Mouse (Mus musculus) embryonic facial prominence, embryonic 11.5 days (tissue): Measurements from ENCODE around the gene Jpt2. TPM values are rescaled to one million over a fixed set of nuclear protein-coding genes. Genes with fewer than 3 reads are reported as not detected.
A peak's percentile ranks its signal among the peaks of the same experiment; 100 is the strongest.

Experiments used
- ATAC-seq: fragments of 200-750 bp; cut with Nextera tagmentation; replicated peaks from 2 replicates; pipeline ENCODE4 v1.8.0; 2017; ENCODE audit warnings: low read depth; ENCODE audit not compliant: insufficient number of reproducible peaks, low FRiP score, low TSS enrichment
- DNase-seq: peaks from one replicate; pipeline ENCODE4 v3.0.0-alpha.2; 2015; ENCODE audit warnings: low spot score
- H3K27ac ChIP-seq: fragments of 300-500 bp; sonication (generic); replicated peaks from 2 replicates; pipeline ENCODE4 v1.5.1; 2014; ENCODE audit warnings: mild to moderate bottlenecking, low read depth, low read length, control low read depth
- H3K27me3 ChIP-seq: fragments of 300-500 bp; sonication (generic); 2 replicates; pipeline ENCODE4 v1.6.1; 2014; ENCODE audit warnings: mild to moderate bottlenecking, low read length, moderate library complexity, mixed read lengths; ENCODE audit not compliant: control insufficient read depth, insufficient read depth
- H3K36me3 ChIP-seq: fragments of 300-500 bp; sonication (generic); replicated peaks from 2 replicates; pipeline ENCODE4 v1.6.1; 2014; ENCODE audit warnings: low read depth, mild to moderate bottlenecking, low read length, moderate library complexity, mixed read lengths; ENCODE audit not compliant: control insufficient read depth, insufficient read depth
- H3K4me1 ChIP-seq: fragments of 300-500 bp; sonication (generic); 2 replicates; pipeline ENCODE4 v1.6.1; 2014; ENCODE audit warnings: low read length, mixed read lengths; ENCODE audit not compliant: control insufficient read depth, insufficient read depth
- H3K4me2 ChIP-seq: fragments of 300-500 bp; sonication (generic); 2 replicates; pipeline ENCODE4 v1.6.1; 2014; ENCODE audit warnings: low read depth, mild to moderate bottlenecking, control low read depth, low read length, moderate library complexity
- H3K4me3 ChIP-seq: fragments of 300-500 bp; sonication (generic); 2 replicates; pipeline ENCODE4 v1.5.1; 2014; ENCODE audit warnings: low read depth, low read length, control low read depth
- H3K9ac ChIP-seq: fragments of 300-500 bp; sonication (generic); replicated peaks from 2 replicates; pipeline ENCODE4 v1.6.1; 2014; ENCODE audit warnings: mild to moderate bottlenecking, control low read depth, low read length
- H3K9me3 ChIP-seq: fragments of 300-500 bp; sonication (generic); replicated peaks from 2 replicates; pipeline ENCODE4 v1.6.1; 2016; ENCODE audit warnings: mild to moderate bottlenecking, low read length, inconsistent platforms, mixed read lengths; ENCODE audit not compliant: control insufficient read depth
- WGBS: fragments of 180-500 bp; shearing (Covaris S2); extraction: QIAGEN DNeasy Blood & Tissue Kit; methylation state at CpG from one replicate; pipeline ENCODE4 v1.1.7; 2014; 5-methylcytosine and 5-hydroxymethylcytosine counted together
- polyA plus RNA-seq: library from polyadenylated mRNA; unstranded; fragments of >200 nt; fragmentation: Nextera tagmentation; extraction: Ambion mirVana; gene quantifications from 2 replicates; pipeline ENCODE4 v1.2.1, GENCODE M21; 2014

Jpt2 gene
- polyA plus RNA-seq, result 245 and 249 TPM in 2 replicates

DNA sequence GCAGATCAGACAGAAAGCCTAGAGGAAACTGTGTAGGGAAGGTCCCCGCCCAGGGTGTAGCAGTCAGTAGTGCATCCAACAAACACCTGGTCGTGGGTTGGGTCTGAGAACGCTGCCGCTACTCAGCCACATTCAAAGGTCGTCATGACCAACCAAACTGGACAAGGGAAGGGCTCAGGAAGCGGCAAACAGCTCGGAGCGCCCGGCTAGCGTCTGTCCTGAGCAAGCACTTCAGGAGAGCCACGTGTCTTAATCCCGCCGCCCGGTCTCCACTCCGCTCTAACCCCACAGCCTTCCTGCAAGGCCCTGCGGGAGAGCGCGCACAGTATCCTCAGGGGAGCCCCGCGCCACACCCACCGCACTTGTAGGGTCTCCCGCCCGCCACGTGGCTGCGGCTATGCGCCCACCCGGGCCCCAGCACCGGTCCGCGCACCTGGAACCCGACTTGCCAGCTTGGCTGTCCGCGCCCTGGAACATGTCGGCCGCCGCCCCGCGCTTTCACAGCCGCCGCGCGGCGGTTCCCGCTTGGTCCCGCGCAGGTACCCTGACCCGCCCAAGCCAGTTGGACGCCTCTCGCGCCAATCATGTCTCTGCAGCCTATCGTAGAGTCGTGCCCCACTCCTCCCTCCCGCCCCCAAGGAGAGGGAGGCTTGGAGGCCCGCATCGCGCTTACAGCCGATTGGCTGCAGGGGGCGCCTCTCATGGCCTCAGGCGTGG is at the start of gene Jpt2:
Gene Jpt2 (minus strand): TSS at position 555 of the 717 bp plus-strand sequence.
- no peaks in the 10 kb centered on the region for H3K27me3 ChIP-seq
- ATAC-seq (peak; percentile 100), DNase-seq (peak; percentile 99)
- no peaks in the 10 kb centered on the region for H3K9me3 ChIP-seq
- WGBS, result under 1% methylated on average over 51 of the region's 59 CpGs
- peak within 1 kb of the TSS; percentile 78 for H3K4me3 ChIP-seq
- H3K9ac ChIP-seq, result peak within 1 kb of the TSS; percentile 94
- H3K4me1 ChIP-seq, result 0 out of 2 replicates have a peak, but pooled peaks cover 2% of the 10 kb centered on the region
- H3K36me3 ChIP-seq, result peaks cover 12% of the 10 kb centered on the region
- H3K4me2 ChIP-seq, result peak within 1 kb of the TSS; percentile 60
- H3K27ac ChIP-seq, result peak within 1 kb of the TSS; percentile 76

DNA sequence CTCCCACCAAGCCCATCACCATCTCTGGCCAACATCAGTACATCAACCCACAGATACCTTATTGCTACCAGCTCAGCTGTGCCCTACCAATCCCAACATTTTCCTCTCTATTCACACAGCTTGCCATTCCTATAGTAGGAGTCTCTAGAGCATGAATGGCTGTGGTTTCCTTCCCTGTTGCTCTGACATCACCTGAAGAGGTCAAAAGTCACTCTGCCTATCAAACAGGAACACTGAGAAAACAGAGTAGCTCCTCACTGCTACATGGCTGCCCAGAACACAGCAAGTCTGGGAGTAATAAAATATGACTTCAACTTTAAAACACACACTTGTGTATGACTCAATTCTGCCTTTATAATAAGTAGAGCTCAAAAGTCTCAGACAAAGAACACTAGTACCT is 47.0 kb upstream of the Jpt2 start:
- no peaks in the 10 kb centered on the region for H3K27me3 ChIP-seq
- no peak overlapping the region for H3K27ac ChIP-seq
- no peak overlapping the region for H3K4me2 ChIP-seq
- no peaks in the 10 kb centered on the region for H3K4me1 ChIP-seq
- ATAC-seq (no peak), DNase-seq (no peak)
- peaks cover 3% of the 10 kb centered on the region for H3K36me3 ChIP-seq
- H3K9me3 ChIP-seq, result no peaks in the 10 kb centered on the region
- H3K9ac ChIP-seq, result no peak overlapping the region
- no peak overlapping the region for H3K4me3 ChIP-seq

DNA sequence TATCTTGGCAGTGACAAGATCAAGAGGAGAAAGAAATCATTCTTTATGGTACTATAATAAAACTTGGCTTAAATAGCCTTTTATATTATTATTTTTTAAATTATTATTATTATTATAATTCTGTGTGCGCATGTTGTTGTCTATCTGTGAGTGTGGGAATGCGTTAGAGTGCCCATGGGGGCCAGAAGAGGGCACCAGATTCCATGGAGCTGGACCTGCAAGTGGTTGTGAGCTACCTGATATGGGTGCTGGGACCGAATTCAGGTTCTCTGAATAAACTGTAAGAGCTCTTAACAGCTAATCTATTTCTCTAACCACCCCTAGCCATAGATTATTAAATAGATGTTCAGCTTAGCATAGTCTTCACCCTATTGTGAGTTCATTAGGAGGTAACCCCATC is 44.6 kb upstream of the Jpt2 start:
- no peak overlapping the region for H3K9ac ChIP-seq
- no peak overlapping the region for H3K4me3 ChIP-seq
- no peaks in the 10 kb centered on the region for H3K9me3 ChIP-seq
- WGBS, result 87% methylated on average over 3 of the region's 3 CpGs
- no peaks in the 10 kb centered on the region for H3K4me1 ChIP-seq
- H3K27ac ChIP-seq, result no peak overlapping the region
- H3K27me3 ChIP-seq, result no peaks in the 10 kb centered on the region
- H3K4me2 ChIP-seq, result no peak overlapping the region
- DNase-seq (no peak), ATAC-seq (no peak)
- H3K36me3 ChIP-seq, result no peaks in the 10 kb centered on the region; the same call in 1 of the 2 replicates

DNA sequence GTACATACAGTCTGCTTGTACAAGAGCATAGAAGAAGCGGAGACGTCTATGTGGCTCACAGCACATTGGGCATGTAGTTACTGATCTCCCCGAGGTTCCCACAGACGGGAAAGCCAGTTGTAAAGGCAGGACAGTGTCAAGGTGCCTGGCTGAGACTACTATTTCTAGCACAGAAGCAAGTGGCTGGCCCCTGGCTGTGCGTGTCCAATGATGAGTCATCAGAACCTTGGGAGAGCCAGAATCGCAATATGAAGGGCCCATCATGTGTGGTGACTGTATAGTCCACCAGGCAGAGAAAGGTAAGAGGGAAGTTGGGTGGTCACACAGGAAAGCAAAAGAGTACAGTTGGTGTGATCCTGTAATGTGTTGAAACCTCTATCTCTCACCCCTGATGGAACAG is 34.2 kb upstream of the Jpt2 start:
- Histone ChIP-seq H3K4me3 (no peak overlapping the region), H3K9me3 (no peaks in the 10 kb centered on the region), H3K27ac (no peak overlapping the region), H3K36me3 (peaks cover 29% of the 10 kb centered on the region), H3K4me1 (no peaks in the 10 kb centered on the region), H3K27me3 (no peaks in the 10 kb centered on the region), H3K9ac (no peak overlapping the region), H3K4me2 (no peak overlapping the region)
- DNase-seq (no peak), ATAC-seq (no peak)
- WGBS, result 94% methylated on average over 6 of the region's 6 CpGs

DNA sequence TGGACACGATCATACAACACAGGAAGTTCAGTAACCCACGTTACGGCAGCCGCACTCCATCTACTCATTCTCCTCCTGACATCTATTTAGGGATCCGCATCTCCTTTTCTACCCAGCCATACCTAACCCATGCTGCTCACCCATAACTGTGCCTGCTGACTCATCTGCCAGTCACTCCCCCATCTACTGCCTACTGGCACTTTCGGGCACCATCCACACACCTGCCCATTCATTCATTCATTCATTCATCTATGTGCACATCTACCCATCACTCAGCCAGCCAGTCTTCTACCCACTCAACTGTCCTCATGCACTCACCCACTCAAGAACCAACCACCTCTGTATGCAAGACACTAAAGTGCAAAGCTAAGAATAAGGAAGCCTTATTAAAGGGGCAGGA is 26.7 kb upstream of the Jpt2 start:
- Histone ChIP-seq H3K27me3 (no peaks in the 10 kb centered on the region), H3K9ac (no peak overlapping the region), H3K36me3 (peaks cover 31% of the 10 kb centered on the region), H3K4me2 (no peak overlapping the region), H3K9me3 (no peaks in the 10 kb centered on the region), H3K4me1 (no peaks in the 10 kb centered on the region), H3K27ac (no peak overlapping the region), H3K4me3 (no peak overlapping the region)
- 94% methylated on average over 6 of the region's 6 CpGs for WGBS
- DNase-seq, result no peak
- no peak for ATAC-seq

DNA sequence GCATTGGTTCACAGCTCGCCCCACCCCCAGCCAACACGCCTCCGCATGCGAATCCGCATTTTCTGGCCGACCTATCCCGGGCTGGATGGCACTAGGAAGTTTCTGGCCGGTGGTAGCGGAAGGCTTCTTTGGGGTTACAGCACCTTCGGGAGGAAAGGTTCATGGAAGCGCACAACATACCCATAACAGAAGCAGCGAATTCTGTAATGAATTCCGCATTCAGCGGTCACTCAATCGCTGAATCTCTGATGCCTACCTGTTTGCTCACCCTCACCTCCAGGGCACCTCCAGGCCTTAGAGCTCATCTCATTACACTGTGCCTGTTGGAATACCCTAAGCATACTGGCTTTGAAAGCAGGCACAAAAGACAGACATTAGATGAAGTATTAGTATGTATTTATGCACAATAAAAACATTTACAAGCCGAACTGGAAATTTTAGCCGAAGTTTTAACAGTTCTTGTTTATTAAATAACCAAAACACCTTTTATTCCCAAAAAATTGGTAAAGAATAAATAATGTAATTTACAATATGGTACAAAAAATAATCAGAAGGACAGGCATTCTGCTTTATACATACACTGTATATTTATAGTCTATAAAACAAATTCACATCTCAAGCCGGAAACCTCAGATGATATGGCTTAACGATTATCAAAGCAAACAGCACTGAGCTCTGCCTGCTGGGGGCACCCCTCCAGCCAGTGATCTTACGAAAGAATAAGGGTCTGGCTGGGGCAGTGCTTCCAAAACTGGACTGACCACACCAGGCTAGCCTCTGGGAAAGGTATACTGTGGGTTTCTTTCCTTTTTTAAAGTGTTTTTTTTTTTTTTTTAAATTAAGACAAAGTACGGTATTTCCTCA is 595 bp upstream of the Jpt2 start:
- no peaks in the 10 kb centered on the region for H3K27me3 ChIP-seq
- peak overlapping the region; percentile 78 for H3K4me3 ChIP-seq
- no peak overlapping the region; the same call in 1 of the 2 replicates for H3K9ac ChIP-seq
- 0 out of 2 replicates have a peak, but pooled peaks cover 2% of the 10 kb centered on the region for H3K4me1 ChIP-seq
- peaks cover 14% of the 10 kb centered on the region for H3K36me3 ChIP-seq
- peak overlapping the region; percentile 60 for H3K4me2 ChIP-seq
- WGBS, result 16% methylated on average over 21 of the region's 21 CpGs
- no peak overlapping the region for H3K27ac ChIP-seq
- peak; percentile 9 for DNase-seq
- ATAC-seq, result no peak; the same call in 1 of the 2 replicates
- no peaks in the 10 kb centered on the region for H3K9me3 ChIP-seq

DNA sequence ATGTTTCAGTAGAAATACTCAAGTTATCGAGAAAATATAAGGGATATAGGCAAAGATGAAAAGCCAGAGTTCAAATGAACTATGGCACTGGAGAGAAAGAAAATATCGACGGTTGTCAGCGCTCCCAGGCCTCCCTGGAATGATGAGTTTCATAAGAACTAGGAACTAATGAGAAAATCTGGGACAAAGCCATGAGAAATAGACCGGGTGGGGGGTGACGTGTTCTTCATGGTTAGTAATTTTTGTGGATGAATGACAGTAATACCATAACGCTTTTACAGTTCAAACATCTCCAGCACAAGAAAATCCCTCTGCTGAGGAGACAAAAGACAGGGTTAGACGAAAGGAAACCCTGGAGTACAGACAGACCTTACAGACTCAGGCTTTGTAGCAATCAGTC is 1.1 kb downstream of the Jpt2 start:
- Histone ChIP-seq H3K4me2 (peak overlapping the region; percentile 60), H3K4me1 (0 out of 2 replicates have a peak, but pooled peaks cover 2% of the 10 kb centered on the region), H3K27me3 (no peaks in the 10 kb centered on the region), H3K36me3 (peaks cover 9% of the 10 kb centered on the region), H3K9ac (peak overlapping the region; percentile 94), H3K4me3 (peak overlapping the region; percentile 78), H3K27ac (no peak overlapping the region; the same call in 1 of the 2 replicates), H3K9me3 (no peaks in the 10 kb centered on the region)
- WGBS, result 57% methylated on average over 8 of the region's 8 CpGs
- ATAC-seq (no peak), DNase-seq (no peak)

DNA sequence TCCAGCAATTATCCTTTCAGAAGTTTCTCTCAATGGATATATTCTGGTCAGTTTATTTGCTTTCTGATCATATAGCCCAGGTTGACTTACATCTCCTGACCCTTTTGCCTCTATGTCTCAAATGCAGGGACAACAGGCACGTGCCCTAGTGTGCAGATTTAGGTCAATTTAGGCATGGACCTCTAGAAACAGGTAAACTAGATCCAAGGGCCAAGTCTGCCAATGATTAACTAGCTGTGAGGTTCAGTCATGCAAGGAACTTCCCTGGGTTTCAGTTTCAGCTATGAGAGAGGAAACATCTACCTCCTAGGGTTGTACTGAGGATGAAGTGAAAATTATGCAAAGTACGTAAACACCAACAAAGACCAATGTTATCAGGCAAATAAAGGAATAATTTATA is 7.2 kb downstream of the Jpt2 start:
- Histone ChIP-seq H3K4me3 (no peak overlapping the region), H3K27ac (no peak overlapping the region), H3K4me1 (no peaks in the 10 kb centered on the region), H3K36me3 (peaks cover 12% of the 10 kb centered on the region), H3K27me3 (no peaks in the 10 kb centered on the region), H3K9me3 (no peaks in the 10 kb centered on the region), H3K9ac (no peak overlapping the region), H3K4me2 (no peak overlapping the region)
- WGBS, result 92% methylated on average over 2 of the region's 2 CpGs
- DNase-seq (no peak), ATAC-seq (no peak)
